Mouse (Mus musculus): ENCODE results near the gene Fbxl20.

- no peak for TF ChIP-seq EP300 (IDR thresholded peaks at IDR 0.05; ENCODE audit: low read depth)
- TF ChIP-seq CTCF (IDR thresholded peaks at IDR 0.05; ENCODE audit: low read depth) = no peak
Observed at GRCm38 (mm10) chr11:98109706-98110105, 40.5 kb downstream of the Fbxl20 start.
